Mouse (Mus musculus) left cerebral cortex, postnatal 4 days (tissue): ENCODE results near the gene Hoxb2. TPM values are rescaled to one million over a fixed set of nuclear protein-coding genes. Genes with fewer than 3 reads are reported as not detected.

Experiments
- DNase-seq: peaks from one replicate; pipeline ENCODE4 v3.0.0-alpha.2; 2022
- intact Hi-C: fragments of 180-260 bp; cut with DNase I; formaldehyde crosslinking; loops from one replicate; pipeline ENCODE4 v1.15.1; 2025
- total RNA-seq, 2 experiments: library from RNA; stranded (reverse); gene quantifications; 2 replicates each; pipeline ENCODE4 v1.2.3; 2021

Hoxb2 gene
- total RNA-seq, 2 experiments from 2014 or later, result not detected

GRCm38 (mm10) chr11:96314671-96315343 lies 35.5 kb upstream of the Hoxb2 start:
- intact Hi-C loops, result loop anchor here (5.0 kb wide), 2 partner anchors 237 to 307 kb away; no protein-coding TSS in a partner anchor
- DNase-seq, result no peak

GRCm38 (mm10) chr11:96315344-96315681 lies 35.0 kb upstream of the Hoxb2 start:
- intact Hi-C loops, result no loop called here
- no peak for DNase-seq

DNA sequence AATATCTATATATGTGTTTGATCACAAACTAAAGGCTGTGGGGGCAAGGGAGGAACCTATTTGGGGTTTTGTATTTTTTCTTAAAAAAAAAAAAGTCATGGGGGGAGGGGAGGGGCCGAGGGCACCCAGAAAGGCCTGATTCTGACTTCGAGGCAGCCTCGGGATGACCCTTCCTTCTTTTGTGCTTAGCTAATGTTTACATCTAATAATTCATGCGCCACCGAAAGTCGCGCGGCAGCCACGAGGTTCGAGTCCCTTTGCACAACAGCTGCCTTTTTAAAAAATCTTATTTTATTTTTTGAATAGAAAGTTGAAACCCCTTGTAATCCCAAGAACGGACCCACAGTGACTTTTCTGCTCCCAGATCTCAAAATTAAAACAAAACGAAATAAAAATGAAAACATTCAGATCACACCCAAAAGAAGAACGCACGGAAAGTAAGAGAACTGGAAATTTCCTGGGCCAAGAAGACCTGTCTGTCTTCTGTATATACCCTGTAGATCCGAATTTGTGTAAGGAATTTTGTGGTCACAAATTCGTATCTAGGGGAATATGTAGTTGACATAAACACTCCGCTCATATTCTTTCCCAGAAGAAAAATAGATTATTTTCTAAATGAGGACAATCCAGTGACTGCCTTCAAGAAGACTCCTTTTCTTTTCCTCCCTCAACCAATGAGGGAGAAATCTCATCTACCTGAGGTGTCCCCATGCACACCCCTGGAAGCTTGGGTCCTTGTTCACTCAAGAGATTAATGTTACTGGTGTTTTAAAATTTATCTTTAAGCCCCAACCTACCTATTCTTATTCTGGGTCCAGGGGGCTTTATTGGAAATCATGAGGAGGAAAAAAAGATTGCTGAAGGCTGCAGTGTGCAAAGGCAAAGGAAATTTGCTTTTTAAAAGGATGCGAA lies 33.4 kb upstream of the Hoxb2 start:
- intact Hi-C loops, result no loop called here
- no peak for DNase-seq

DNA sequence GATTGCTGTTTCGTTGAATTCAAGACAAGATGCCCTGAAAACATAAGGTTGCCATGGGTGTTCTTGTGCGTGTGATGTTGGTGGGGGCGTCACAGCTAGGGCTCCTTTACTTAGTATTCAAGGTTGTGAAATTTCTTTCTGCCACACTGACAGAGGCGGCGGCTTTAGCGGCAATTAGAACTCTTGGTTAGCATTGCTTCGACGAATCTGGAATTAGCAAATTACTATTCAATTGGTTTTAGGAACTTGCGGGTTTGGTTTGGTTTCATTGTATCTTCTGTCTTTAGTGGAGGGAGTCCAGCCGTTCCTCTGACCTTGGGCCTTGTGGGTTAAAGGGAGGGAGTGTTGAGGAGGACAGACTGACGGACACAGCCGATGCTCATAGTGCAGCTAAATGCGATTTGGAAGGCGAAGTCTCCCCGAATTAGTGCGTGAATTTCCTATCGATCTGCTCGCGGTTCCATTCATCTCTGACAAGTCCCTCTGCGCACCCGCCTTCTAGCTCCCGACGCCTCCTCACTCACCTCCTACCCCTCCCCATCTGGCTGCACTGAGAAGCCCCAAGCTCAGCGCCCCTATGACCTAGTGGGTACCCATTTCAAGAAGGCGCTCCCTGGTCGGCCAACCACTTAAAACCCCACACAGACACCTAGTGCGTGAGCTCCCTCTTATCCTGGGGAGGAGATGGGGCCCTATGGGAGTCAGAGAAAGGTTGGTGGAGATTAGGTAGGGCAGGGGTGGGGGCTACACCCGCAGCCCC lies 32.5 kb upstream of the Hoxb2 start, which contains the start of gene Hoxb4:
Gene Hoxb4 (plus strand): TSS at position 660 of the 760 bp plus-strand sequence.
- intact Hi-C loops, result no loop called here

GRCm38 (mm10) chr11:96318368-96319070 lies 31.8 kb upstream of the Hoxb2 start:
- DNase-seq, result no peak
- intact Hi-C loops, result no loop called here

More for the DNA sequence above, 32.5 kb upstream of the Hoxb2 start, which contains the start of gene Hoxb4:
- no peak for DNase-seq

DNA sequence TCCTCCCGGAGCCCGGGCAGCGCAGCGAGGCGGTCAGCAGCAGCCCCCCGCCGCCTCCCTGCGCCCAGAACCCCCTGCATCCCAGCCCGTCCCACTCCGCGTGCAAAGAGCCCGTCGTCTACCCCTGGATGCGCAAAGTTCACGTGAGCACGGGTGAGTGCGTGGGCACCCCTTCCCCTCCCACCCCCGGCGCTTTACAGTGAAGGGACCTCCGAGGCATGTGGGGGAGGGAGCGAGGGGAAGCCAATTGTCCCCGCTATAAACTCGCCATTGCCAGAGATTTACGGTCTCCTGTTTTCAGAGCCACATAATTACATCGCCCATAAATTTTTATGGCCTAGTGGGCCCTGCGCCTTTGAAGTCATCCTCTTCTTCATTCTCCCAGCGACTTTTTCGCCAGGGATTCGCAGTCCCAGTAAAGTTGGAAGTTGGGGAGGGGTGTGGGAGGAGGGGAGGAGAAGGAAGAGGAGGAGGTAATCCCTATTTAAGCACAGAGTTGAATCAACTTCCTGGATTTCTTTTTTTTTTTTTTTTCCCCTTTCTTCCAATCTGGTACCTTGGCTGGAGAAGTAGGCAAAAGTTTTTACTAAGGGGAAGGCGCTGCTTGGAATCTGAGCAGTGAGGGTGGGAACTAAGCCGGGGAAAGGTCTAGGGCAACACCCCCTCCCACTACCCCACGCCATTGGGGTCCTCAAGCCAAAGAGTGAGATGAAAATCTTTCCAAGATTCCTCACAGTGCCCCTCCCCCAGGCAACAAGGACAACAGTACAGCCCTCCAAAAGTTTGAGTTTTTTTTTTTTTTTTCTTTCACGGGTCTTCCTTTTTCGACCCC lies 31.0 kb upstream of the Hoxb2 start:
- DNase-seq, result no peak
- intact Hi-C loops, result no loop called here

DNA sequence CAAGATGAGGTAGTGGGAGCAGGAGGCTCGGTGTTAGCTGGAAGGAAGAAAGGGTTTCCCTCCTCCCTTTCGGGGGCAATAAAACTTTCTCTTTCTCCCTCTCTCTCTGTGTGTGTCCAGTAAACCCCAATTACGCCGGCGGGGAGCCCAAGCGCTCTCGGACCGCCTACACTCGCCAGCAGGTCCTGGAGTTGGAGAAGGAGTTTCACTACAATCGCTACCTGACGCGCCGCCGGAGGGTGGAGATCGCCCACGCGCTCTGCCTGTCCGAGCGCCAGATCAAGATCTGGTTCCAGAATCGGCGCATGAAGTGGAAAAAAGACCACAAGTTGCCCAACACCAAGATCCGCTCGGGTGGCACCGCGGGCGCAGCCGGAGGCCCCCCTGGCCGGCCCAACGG lies 30.4 kb upstream of the Hoxb2 start:
- intact Hi-C loops, result no loop called here
- no peak for DNase-seq

DNA sequence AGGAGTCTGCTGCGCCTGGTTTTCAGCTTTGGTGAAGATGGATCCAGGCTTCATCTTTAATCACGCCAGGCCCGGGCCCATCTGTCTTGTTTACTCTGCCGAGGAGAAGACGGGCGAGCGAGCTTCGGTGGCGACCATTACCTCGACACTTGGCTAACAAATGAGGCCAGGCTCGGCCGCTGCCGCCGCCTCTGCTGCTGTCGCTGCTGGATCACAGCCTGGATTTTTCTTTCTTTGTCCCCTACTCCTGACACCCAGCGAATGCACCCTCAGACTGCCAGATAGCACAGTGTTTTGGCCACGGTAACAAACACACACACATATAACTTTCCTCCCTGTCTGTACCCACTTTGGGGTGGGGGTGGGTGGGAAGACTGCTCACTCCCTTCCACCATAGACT lies 29.6 kb upstream of the Hoxb2 start:
- DNase-seq, result no peak
- intact Hi-C loops, result no loop called here

DNA sequence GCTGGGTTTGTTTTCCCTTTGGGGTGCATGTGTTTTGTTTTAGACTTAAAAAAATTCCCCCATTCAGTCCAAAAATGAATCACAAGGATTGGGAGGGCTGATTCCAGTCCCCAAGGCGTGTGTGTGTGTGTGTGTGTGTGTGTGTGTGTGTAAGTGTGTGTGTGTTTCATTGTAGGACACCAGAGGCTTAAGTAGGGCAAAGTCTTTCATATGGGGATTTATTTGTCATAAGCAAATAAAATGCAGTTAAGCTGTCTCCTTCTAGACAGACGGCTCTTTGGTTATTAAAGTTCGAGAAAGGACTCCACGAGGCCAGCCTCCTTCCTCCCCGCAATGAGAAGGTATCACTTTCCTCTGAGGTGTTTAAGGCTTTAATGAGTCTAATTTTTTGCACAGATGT lies 28.5 kb upstream of the Hoxb2 start:
- intact Hi-C loops, result no loop called here

DNA sequence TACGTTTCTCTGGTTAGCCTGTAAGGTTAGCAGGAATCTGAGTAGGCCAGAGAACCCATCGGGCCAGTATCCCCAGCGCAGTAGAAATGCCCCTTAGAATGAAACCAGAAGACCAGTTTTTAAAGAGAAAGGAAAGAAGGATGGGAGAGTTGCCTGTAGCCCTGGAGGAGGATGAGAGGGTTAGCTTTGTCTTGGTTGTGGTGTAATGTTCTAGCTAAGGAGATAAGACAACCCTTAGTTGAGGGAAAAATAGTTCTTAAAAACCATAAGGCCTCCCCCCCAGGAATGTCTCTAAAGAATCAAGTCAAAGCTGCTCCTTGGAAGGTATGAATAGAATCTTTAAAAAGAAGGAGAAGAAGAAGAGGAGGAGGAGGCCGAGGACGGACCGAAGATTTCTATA lies 27.6 kb upstream of the Hoxb2 start:
- no peak for DNase-seq
- intact Hi-C loops, result no loop called here

More for the DNA sequence above, 28.5 kb upstream of the Hoxb2 start:
- no peak for DNase-seq

DNA sequence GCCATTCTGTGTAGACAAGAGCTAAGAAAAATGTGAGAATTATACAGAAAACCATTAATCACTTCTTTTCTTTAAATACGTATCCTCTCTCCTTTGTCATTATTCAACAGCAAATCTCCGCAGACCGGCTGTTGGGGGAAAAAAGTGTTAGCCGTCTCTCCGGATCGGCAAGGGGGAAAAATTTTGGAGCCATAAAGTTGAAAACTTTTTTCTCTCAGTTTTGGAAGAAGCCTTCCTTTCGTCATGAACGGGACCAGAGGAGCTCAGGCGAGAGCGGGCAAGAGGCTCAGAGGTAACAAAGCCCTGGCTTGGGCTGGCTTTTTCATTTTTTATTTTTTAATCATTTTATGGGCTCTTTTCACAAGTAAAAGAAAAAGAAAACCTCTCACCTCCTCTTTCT lies 27.2 kb upstream of the Hoxb2 start, which contains the start of gene Hoxb3:
Gene Hoxb3 (plus strand): TSS at position 173 of the 400 bp plus-strand sequence.
- intact Hi-C loops, result no loop called here
- DNase-seq, result no peak

GRCm38 (mm10) chr11:96324125-96324524 lies 26.2 kb upstream of the Hoxb2 start:
- DNase-seq, result no peak
- intact Hi-C loops, result no loop called here

GRCm38 (mm10) chr11:96324965-96325364 lies 25.4 kb upstream of the Hoxb2 start:
- intact Hi-C loops, result no loop called here
- no peak for DNase-seq

DNA sequence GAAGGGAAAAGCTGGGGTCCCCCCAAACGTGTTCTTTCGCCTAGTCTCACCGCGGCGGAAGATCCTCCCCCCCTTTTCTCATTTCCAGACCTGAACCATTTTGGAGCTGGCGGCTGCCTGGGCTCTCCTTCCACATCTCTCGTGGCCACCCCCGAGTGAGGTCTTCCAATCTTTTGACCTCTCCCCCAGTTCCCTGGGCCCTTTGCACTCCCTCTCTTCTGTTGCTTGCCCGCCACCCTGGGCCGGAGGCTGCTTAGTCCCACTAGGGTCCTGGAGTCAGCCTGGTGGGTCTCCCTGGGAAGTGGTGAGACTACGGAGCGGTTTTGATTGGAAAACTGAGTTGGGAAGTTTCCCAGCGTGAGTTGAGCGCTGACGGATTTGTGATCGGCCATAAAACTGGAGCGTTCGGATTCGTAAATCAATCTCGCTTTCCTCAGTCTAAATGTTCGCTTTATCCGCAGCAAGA lies 24.5 kb upstream of the Hoxb2 start:
- intact Hi-C loops, result no loop called here
- DNase-seq, result no peak

- no peak for DNase-seq
- intact Hi-C loops, result no loop called here
Measured at GRCm38 (mm10) chr11:96326705-96327104, 23.6 kb upstream of the Hoxb2 start.

- DNase-seq, result no peak
- intact Hi-C loops, result no loop called here
Measured at GRCm38 (mm10) chr11:96327122-96327521, 23.2 kb upstream of the Hoxb2 start.

- intact Hi-C loops, result no loop called here
- no peak for DNase-seq
Measured at GRCm38 (mm10) chr11:96327750-96328149, 22.6 kb upstream of the Hoxb2 start.

GRCm38 (mm10) chr11:96328605-96329004 lies 21.7 kb upstream of the Hoxb2 start:
- intact Hi-C loops, result no loop called here
- DNase-seq, result no peak

DNA sequence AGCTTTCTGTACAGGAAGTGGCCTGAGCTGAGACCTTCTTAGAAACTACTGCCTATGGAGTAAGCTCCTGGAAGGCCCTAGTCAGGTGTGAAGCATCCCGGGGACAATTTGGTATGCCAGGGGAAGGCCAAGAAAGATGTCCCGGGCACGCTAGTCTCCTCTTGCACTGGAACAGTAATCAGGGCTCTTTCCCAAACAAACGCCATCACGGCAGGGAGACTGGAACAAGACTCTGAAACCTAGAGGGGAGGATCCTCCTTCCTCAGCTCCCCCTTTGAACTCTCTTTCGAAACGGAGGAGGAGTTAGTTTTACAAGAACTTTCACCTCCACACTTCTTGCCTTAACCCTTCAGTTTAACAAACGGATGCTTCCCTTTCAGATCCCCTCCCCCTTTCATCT lies 18.2 kb upstream of the Hoxb2 start:
- no peak for DNase-seq
- intact Hi-C loops, result no loop called here
